Mouse (Mus musculus) left cerebral cortex, adult 8-10 months (tissue): ENCODE data around the gene 4933428G20Rik. TPM values are rescaled to one million over a fixed set of nuclear protein-coding genes. Genes with fewer than 3 reads are reported as not detected.
A peak's percentile ranks its signal among the peaks of the same experiment; 100 is the strongest.

Experiments
- DNase-seq, 2 experiments: peaks; one replicate each; pipeline ENCODE4 v3.0.0; 2022; ENCODE audit warnings: low spot score in 2 of 2
- total RNA-seq, 4 experiments: library from RNA; stranded (reverse); gene quantifications; 2 replicates each; pipeline ENCODE4 v1.2.4; 2022

4933428G20Rik gene
- total RNA-seq, 4 experiments from 2014 or later: not detected

GRCm38 (mm10) chr11:97463991-97464390, 36.1 kb downstream of the 4933428G20Rik start:
- no peak for DNase-seq

- DNase-seq: no peak
Measured at GRCm38 (mm10) chr11:97463166-97463565, 37.0 kb downstream of the 4933428G20Rik start.

- no peak for DNase-seq
Measured at GRCm38 (mm10) chr11:97462538-97462937, 37.6 kb downstream of the 4933428G20Rik start.

- no peak for DNase-seq
Measured at GRCm38 (mm10) chr11:97461307-97461820, 38.8 kb downstream of the 4933428G20Rik start.

- DNase-seq: no peak
Measured at GRCm38 (mm10) chr11:97457120-97457519, 43.0 kb downstream of the 4933428G20Rik start.

GRCm38 (mm10) chr11:97451625-97452024, 48.5 kb downstream of the 4933428G20Rik start:
- DNase-seq: no peak

GRCm38 (mm10) chr11:97450305-97450922, 49.7 kb downstream of the 4933428G20Rik start:
- DNase-seq: peak in 1 of 2 experiments; percentile 65

GRCm38 (mm10) chr11:97449601-97450293, 50.4 kb downstream of the 4933428G20Rik start:
- peak; percentile 47 to 80 for DNase-seq

- DNase-seq: no peak
Measured at GRCm38 (mm10) chr11:97448611-97449394, 51.3 kb downstream of the 4933428G20Rik start.

- DNase-seq: no peak
Measured at GRCm38 (mm10) chr11:97447979-97448378, 52.2 kb downstream of the 4933428G20Rik start.

GRCm38 (mm10) chr11:97445999-97446511, 54.1 kb downstream of the 4933428G20Rik start:
- DNase-seq: no peak

- DNase-seq: no peak
Measured at GRCm38 (mm10) chr11:97445596-97445995, 54.5 kb downstream of the 4933428G20Rik start.

- DNase-seq: no peak
Measured at GRCm38 (mm10) chr11:97442891-97443675, 57.1 kb downstream of the 4933428G20Rik start.

- no peak for DNase-seq
Measured at GRCm38 (mm10) chr11:97441658-97442125, 58.4 kb downstream of the 4933428G20Rik start.

GRCm38 (mm10) chr11:97441036-97441657, 59.0 kb downstream of the 4933428G20Rik start:
- DNase-seq: no peak

Other genes starting within 250 kb of the 4933428G20Rik start
- 100 to 1,000 TPM; 139 to 152 (median 146) TPM for gene Npepps, start 219.7 kb downstream of the 4933428G20Rik start, total RNA-seq
- 10 to 100 TPM; 22.5 to 27.2 (median 24.9) TPM for gene Mrpl45, start 184.6 kb downstream of the 4933428G20Rik start, total RNA-seq
- under 1 TPM; 0.20 to 0.50 (median 0.28) TPM for gene Gpr179, start 148.3 kb downstream of the 4933428G20Rik start, total RNA-seq
- gene Socs7, start 137.8 kb downstream of the 4933428G20Rik start, total RNA-seq: 10 to 100 TPM; 70.3 to 77.2 (median 75.1) TPM
- 10 to 100 TPM; 72.5 to 74.5 (median 73.4) TPM for gene Arhgap23, start 84.8 kb downstream of the 4933428G20Rik start, total RNA-seq
- gene Srcin1, start 75.8 kb upstream of the 4933428G20Rik start, total RNA-seq: 100 to 1,000 TPM; 255 to 270 (median 262) TPM
- gene Epop, start 129.4 kb upstream of the 4933428G20Rik start, total RNA-seq: 10 to 100 TPM; 65.6 to 80.8 (median 72.9) TPM
- gene Mllt6, start 163.1 kb upstream of the 4933428G20Rik start, total RNA-seq: 100 to 1,000 TPM; 141 to 184 (median 161) TPM
- 10 to 100 TPM; 44.0 to 61.2 (median 54.6) TPM for gene Cisd3, start 185.5 kb upstream of the 4933428G20Rik start, total RNA-seq
- 10 to 100 TPM; 35.3 to 39.6 (median 37.6) TPM for gene Pcgf2, start 200.2 kb upstream of the 4933428G20Rik start, total RNA-seq
- gene Psmb3, start 203.1 kb upstream of the 4933428G20Rik start, total RNA-seq: 100 to 1,000 TPM; 117 to 140 (median 132) TPM
- gene Pip4k2b, start 244.4 kb upstream of the 4933428G20Rik start, total RNA-seq: 100 to 1,000 TPM; 109 to 123 (median 110) TPM